Mouse (Mus musculus): ENCODE data around the gene Npnt.
A peak's percentile ranks its signal among the peaks of the same experiment; 100 is the strongest.

Gene Npnt

GRCm38 (mm10) chr3:132934649-132935048 is 15.4 kb downstream of the Npnt start:
- no peak for DNase-seq

- DNase-seq: no peak
Observed at GRCm38 (mm10) chr3:132931526-132931925, 18.6 kb downstream of the Npnt start.

GRCm38 (mm10) chr3:132929866-132930265 is 20.2 kb downstream of the Npnt start:
- no peak for DNase-seq

- no peak for DNase-seq
Observed at GRCm38 (mm10) chr3:132928186-132928585, 21.9 kb downstream of the Npnt start.

GRCm38 (mm10) chr3:132919798-132920197 is 30.3 kb downstream of the Npnt start:
- no peak for DNase-seq

GRCm38 (mm10) chr3:132919240-132919639 is 30.9 kb downstream of the Npnt start:
- no peak for DNase-seq

GRCm38 (mm10) chr3:132917356-132918090 is 32.6 kb downstream of the Npnt start:
- DNase-seq: no peak

- no peak for DNase-seq
Observed at GRCm38 (mm10) chr3:132915661-132916060, 34.4 kb downstream of the Npnt start.

GRCm38 (mm10) chr3:132912420-132912819 is 37.7 kb downstream of the Npnt start:
- DNase-seq: no peak

GRCm38 (mm10) chr3:132911716-132912115 is 38.4 kb downstream of the Npnt start:
- peak; percentile 37 for DNase-seq

GRCm38 (mm10) chr3:132910727-132911126 is 39.4 kb downstream of the Npnt start:
- DNase-seq: no peak

GRCm38 (mm10) chr3:132909736-132910135 is 40.4 kb downstream of the Npnt start:
- peak; percentile 47 for DNase-seq

- no peak for DNase-seq
Observed at GRCm38 (mm10) chr3:132907506-132908203, 42.4 kb downstream of the Npnt start.

GRCm38 (mm10) chr3:132905224-132905930 is 44.7 kb downstream of the Npnt start:
- no peak for DNase-seq

GRCm38 (mm10) chr3:132903386-132903785 is 46.7 kb downstream of the Npnt start:
- DNase-seq: no peak

GRCm38 (mm10) chr3:132902921-132903320 is 47.2 kb downstream of the Npnt start:
- DNase-seq: no peak

- DNase-seq: no peak
Observed at GRCm38 (mm10) chr3:132902206-132902605, 47.9 kb downstream of the Npnt start.

- no peak for DNase-seq
Observed at GRCm38 (mm10) chr3:132897891-132898290, 52.2 kb downstream of the Npnt start.

GRCm38 (mm10) chr3:132897390-132897789 is 52.7 kb downstream of the Npnt start:
- DNase-seq: no peak

GRCm38 (mm10) chr3:132894086-132894485 is 56.0 kb downstream of the Npnt start:
- no peak for DNase-seq

GRCm38 (mm10) chr3:132893676-132894075 is 56.4 kb downstream of the Npnt start:
- no peak for DNase-seq

GRCm38 (mm10) chr3:132893044-132893443 is 57.0 kb downstream of the Npnt start:
- no peak for DNase-seq

GRCm38 (mm10) chr3:132892481-132892880 is 57.6 kb downstream of the Npnt start:
- DNase-seq: no peak

All from lung, postnatal 36 days (tissue).